Mouse (Mus musculus) embryonic facial prominence, embryonic 14.5 days (tissue): ENCODE measurements around the gene Kctd19. TPM values are rescaled to one million over a fixed set of nuclear protein-coding genes. Genes with fewer than 3 reads are reported as not detected.
A peak's percentile ranks its signal among the peaks of the same experiment; 100 is the strongest.

Source experiments
- ATAC-seq: fragments of 200-750 bp; cut with Nextera tagmentation; 2 replicates; pipeline ENCODE4 v1.8.0; 2017; ENCODE audit warnings: low read depth, moderate number of reproducible peaks, moderate TSS enrichment
- DNase-seq: peaks from one replicate; pipeline ENCODE4 v3.0.0-alpha.2; 2015; ENCODE audit warnings: low spot score
- H3K27ac ChIP-seq: fragments of 300-500 bp; sonication (generic); replicated peaks from 2 replicates; pipeline ENCODE4 v1.5.1; 2014; ENCODE audit warnings: low read depth, mild to moderate bottlenecking, low read length, moderate library complexity
- H3K27me3 ChIP-seq: fragments of 300-500 bp; sonication (generic); replicated peaks from 2 replicates; pipeline ENCODE4 v1.6.1; 2014; ENCODE audit warnings: low read length; ENCODE audit not compliant: control insufficient read depth, insufficient read depth
- H3K36me3 ChIP-seq: fragments of 300-500 bp; sonication (generic); 2 replicates; pipeline ENCODE4 v1.6.1; 2014; ENCODE audit warnings: low read length, mixed read lengths; ENCODE audit not compliant: control insufficient read depth, insufficient read depth
- H3K4me1 ChIP-seq: fragments of 300-500 bp; sonication (generic); 2 replicates; pipeline ENCODE4 v1.6.1; 2014; ENCODE audit warnings: antibody characterized with exemption, low read length; ENCODE audit not compliant: control insufficient read depth, insufficient read depth
- H3K4me2 ChIP-seq: fragments of 300-500 bp; sonication (generic); 2 replicates; pipeline ENCODE4 v1.6.1; 2014; ENCODE audit warnings: low read depth, mild to moderate bottlenecking, low read length, moderate library complexity, mixed read lengths
- H3K4me3 ChIP-seq: fragments of 300-500 bp; sonication (generic); 2 replicates; pipeline ENCODE4 v1.5.1; 2014; ENCODE audit warnings: low read depth, mild to moderate bottlenecking, low read length
- H3K9ac ChIP-seq: fragments of 300-500 bp; sonication (generic); 2 replicates; pipeline ENCODE4 v1.6.1; 2014; ENCODE audit warnings: low read depth, mild to moderate bottlenecking, low read length, moderate library complexity, mixed read lengths
- H3K9me3 ChIP-seq: fragments of 300-500 bp; sonication (generic); 2 replicates; pipeline ENCODE4 v1.6.1; 2016; ENCODE audit warnings: low read length; ENCODE audit not compliant: control insufficient read depth
- WGBS: fragments of 180-500 bp; shearing (Covaris S2); extraction: QIAGEN DNeasy Blood & Tissue Kit; methylation state at CpG from one replicate; pipeline ENCODE4 v1.1.7; 2014; 5-methylcytosine and 5-hydroxymethylcytosine counted together
- polyA plus RNA-seq: library from polyadenylated mRNA; unstranded; fragments of >200 nt; fragmentation: Nextera tagmentation; extraction: Ambion mirVana; gene quantifications from 2 replicates; pipeline ENCODE4 v1.2.1, GENCODE M21; 2014

Gene Kctd19
- polyA plus RNA-seq, 1 experiment from 2014 or later: not detected

GRCm38 (mm10) chr8:105387151-105387550 is 26.2 kb downstream of the Kctd19 start:
- H3K9me3 ChIP-seq: no peaks in the 10 kb centered on the region
- no peak overlapping the region for H3K4me3 ChIP-seq
- 0 out of 2 replicates have a peak, but pooled peaks cover 3% of the 10 kb centered on the region for H3K4me1 ChIP-seq
- no peak for ATAC-seq
- H3K27ac ChIP-seq: no peak overlapping the region
- H3K4me2 ChIP-seq: no peak overlapping the region
- 63% methylated on average over 1 of the region's 1 CpGs for WGBS
- peak; percentile 43 for DNase-seq
- no peaks in the 10 kb centered on the region for H3K36me3 ChIP-seq
- no peak overlapping the region for H3K9ac ChIP-seq
- no peaks in the 10 kb centered on the region for H3K27me3 ChIP-seq

- no peaks in the 10 kb centered on the region for H3K9me3 ChIP-seq
- no peaks in the 10 kb centered on the region for H3K36me3 ChIP-seq
- no peak for ATAC-seq
- no peak overlapping the region for H3K4me3 ChIP-seq
- no peak for DNase-seq
- no peak overlapping the region for H3K9ac ChIP-seq
- peaks cover 8% of the 10 kb centered on the region; the same call in 1 of the 2 replicates for H3K4me1 ChIP-seq
- no peaks in the 10 kb centered on the region for H3K27me3 ChIP-seq
- WGBS: 94% methylated on average over 2 of the region's 2 CpGs
- H3K4me2 ChIP-seq: no peak overlapping the region
- no peak overlapping the region for H3K27ac ChIP-seq
These were observed 29.2 kb downstream of the Kctd19 start for GRCm38 (mm10) chr8:105384070-105384469.

- Histone ChIP-seq H3K36me3 (no peaks in the 10 kb centered on the region), H3K9ac (no peak overlapping the region; the same call in 1 of the 2 replicates), H3K4me1 (peaks cover 12% of the 10 kb centered on the region), H3K4me2 (no peak overlapping the region), H3K4me3 (no peak overlapping the region), H3K27me3 (no peaks in the 10 kb centered on the region), H3K9me3 (no peaks in the 10 kb centered on the region), H3K27ac (no peak overlapping the region)
- WGBS: 77% methylated on average over 11 of the region's 12 CpGs
- ATAC-seq: no peak
- DNase-seq: no peak
These were observed 33.0 kb downstream of the Kctd19 start for GRCm38 (mm10) chr8:105380308-105380707.

- ATAC-seq (peak; percentile 53), DNase-seq (peak; percentile 58)
- H3K27ac ChIP-seq: peak overlapping the region; percentile 29; the same call in 1 of the 2 replicates
- no peak overlapping the region for H3K4me2 ChIP-seq
- 48% methylated on average over 18 of the region's 19 CpGs for WGBS
- H3K4me3 ChIP-seq: no peak overlapping the region
- no peaks in the 10 kb centered on the region for H3K9me3 ChIP-seq
- H3K4me1 ChIP-seq: peaks cover 12% of the 10 kb centered on the region
- no peaks in the 10 kb centered on the region for H3K27me3 ChIP-seq
- H3K9ac ChIP-seq: no peak overlapping the region
- no peaks in the 10 kb centered on the region for H3K36me3 ChIP-seq
These were observed 34.6 kb downstream of the Kctd19 start for GRCm38 (mm10) chr8:105378673-105379072.

GRCm38 (mm10) chr8:105374513-105374966 is 38.8 kb downstream of the Kctd19 start:
- H3K4me2 ChIP-seq: peak overlapping the region; percentile 43
- H3K9ac ChIP-seq: peak overlapping the region; percentile 20
- H3K27me3 ChIP-seq: no peaks in the 10 kb centered on the region
- H3K9me3 ChIP-seq: no peaks in the 10 kb centered on the region
- ATAC-seq (peak; percentile 11; the same call in 1 of the 2 replicates), DNase-seq (peak; percentile 33)
- H3K36me3 ChIP-seq: no peaks in the 10 kb centered on the region
- no peak overlapping the region for H3K27ac ChIP-seq
- 36% methylated on average over 27 of the region's 33 CpGs for WGBS
- H3K4me3 ChIP-seq: peak overlapping the region; percentile 18
- H3K4me1 ChIP-seq: peaks cover 7% of the 10 kb centered on the region

GRCm38 (mm10) chr8:105373032-105373431 is 40.3 kb downstream of the Kctd19 start, which contains the start of gene Plekhg4:
TSS of gene Plekhg4 (plus strand) at chr8:105373274.
- DNase-seq (no peak), ATAC-seq (no peak)
- Histone ChIP-seq H3K27ac (no peak within 1 kb of the TSS), H3K27me3 (no peaks in the 10 kb centered on the region), H3K36me3 (peaks cover 6% of the 10 kb centered on the region; the same call in 1 of the 2 replicates), H3K9me3 (no peaks in the 10 kb centered on the region), H3K4me2 (peak within 1 kb of the TSS; percentile 43), H3K4me1 (no peaks in the 10 kb centered on the region), H3K4me3 (no peak within 1 kb of the TSS), H3K9ac (no peak within 1 kb of the TSS)
- WGBS: 56% methylated on average over 2 of the region's 2 CpGs

- no peak overlapping the region for H3K4me3 ChIP-seq
- ATAC-seq: no peak
- WGBS: 71% methylated on average over 9 of the region's 9 CpGs
These were observed 40.8 kb downstream of the Kctd19 start for GRCm38 (mm10) chr8:105372473-105372872.

GRCm38 (mm10) chr8:105367107-105367506 is 46.2 kb downstream of the Kctd19 start:
- DNase-seq (no peak), ATAC-seq (no peak)
- peaks cover 21% of the 10 kb centered on the region for H3K36me3 ChIP-seq
- WGBS: 63% methylated on average over 2 of the region's 2 CpGs
- H3K9ac ChIP-seq: no peak overlapping the region
- peaks cover 3% of the 10 kb centered on the region; the same call in 1 of the 2 replicates for H3K9me3 ChIP-seq
- H3K4me2 ChIP-seq: no peak overlapping the region
- no peaks in the 10 kb centered on the region for H3K27me3 ChIP-seq
- no peaks in the 10 kb centered on the region for H3K4me1 ChIP-seq
- no peak overlapping the region for H3K27ac ChIP-seq
- H3K4me3 ChIP-seq: no peak overlapping the region

More at GRCm38 (mm10) chr8:105372473-105372872, 40.8 kb downstream of the Kctd19 start:
- Histone ChIP-seq H3K9me3 (no peaks in the 10 kb centered on the region), H3K36me3 (peaks cover 9% of the 10 kb centered on the region; the same call in 1 of the 2 replicates), H3K27ac (no peak overlapping the region), H3K4me2 (no peak overlapping the region), H3K4me1 (no peaks in the 10 kb centered on the region), H3K27me3 (no peaks in the 10 kb centered on the region), H3K9ac (no peak overlapping the region)
- no peak for DNase-seq
